Mouse (Mus musculus) brown adipose tissue, adult 24 weeks (tissue): ENCODE results near the gene Ddo. TPM values are rescaled to one million over a fixed set of nuclear protein-coding genes. Genes with fewer than 3 reads are reported as not detected.
A peak's percentile ranks its signal among the peaks of the same experiment; 100 is the strongest.

Experiments
- H3K27ac ChIP-seq: fragments of 200-500 bp; replicated peaks from 2 replicates; pipeline ENCODE4 v1.5.1; 2012; ENCODE audit warnings: low read depth, mild to moderate bottlenecking, low read length
- H3K4me1 ChIP-seq: fragments of 200-500 bp; 2 replicates; pipeline ENCODE4 v1.6.1; 2012; ENCODE audit warnings: low read length, mixed read lengths; ENCODE audit not compliant: control insufficient read depth, insufficient read depth, insufficient read length
- H3K4me3 ChIP-seq: fragments of 200-500 bp; 2 replicates; pipeline ENCODE4 v1.5.1; 2012; ENCODE audit warnings: low read depth, mild to moderate bottlenecking, low read length, moderate library complexity; ENCODE audit not compliant: insufficient read depth
- polyA plus RNA-seq: library from polyadenylated mRNA; stranded (reverse); fragments of >200 nt; gene quantifications from 2 replicates; pipeline ENCODE4 v1.2.4, GENCODE M21; 2012; ENCODE audit not compliant: missing spikeins, insufficient read depth, insufficient read length

The Ddo gene
- polyA plus RNA-seq, 1 experiment, result 60.0 TPM

DNA sequence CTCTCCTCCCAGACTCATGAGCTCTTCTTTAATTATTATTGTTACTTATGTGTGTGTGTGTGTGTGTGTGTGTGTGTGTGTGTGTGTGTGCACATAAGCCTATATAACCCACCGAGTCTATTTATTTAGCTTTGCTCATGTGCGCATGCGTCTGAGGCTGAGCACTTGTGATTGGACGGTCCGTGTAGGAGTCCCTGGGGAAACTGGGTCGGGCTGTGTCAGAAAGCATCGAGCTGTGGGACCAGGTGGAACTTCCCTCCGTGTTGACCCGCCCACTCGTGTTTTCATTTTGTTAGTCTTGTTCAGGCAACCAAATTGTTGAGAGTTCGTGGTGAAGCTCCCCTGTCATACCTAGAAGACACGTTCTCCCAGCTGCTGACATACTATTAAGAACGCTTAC, 88.6 kb downstream of the Ddo start:
- no peak overlapping the region for H3K27ac ChIP-seq

GRCm38 (mm10) chr10:40719062-40719461, 89.3 kb downstream of the Ddo start:
- no peak overlapping the region for H3K27ac ChIP-seq
- H3K4me3 ChIP-seq, result no peak overlapping the region
- no peaks in the 10 kb centered on the region for H3K4me1 ChIP-seq

More for the DNA sequence above, 88.6 kb downstream of the Ddo start:
- H3K4me1 ChIP-seq, result no peaks in the 10 kb centered on the region
- no peak overlapping the region for H3K4me3 ChIP-seq

- H3K4me3 ChIP-seq, result no peak overlapping the region
- H3K27ac ChIP-seq, result no peak overlapping the region
- H3K4me1 ChIP-seq, result peaks cover 2% of the 10 kb centered on the region; the same call in 1 of the 2 replicates
Measured at GRCm38 (mm10) chr10:40720883-40721282, 91.1 kb downstream of the Ddo start.

DNA sequence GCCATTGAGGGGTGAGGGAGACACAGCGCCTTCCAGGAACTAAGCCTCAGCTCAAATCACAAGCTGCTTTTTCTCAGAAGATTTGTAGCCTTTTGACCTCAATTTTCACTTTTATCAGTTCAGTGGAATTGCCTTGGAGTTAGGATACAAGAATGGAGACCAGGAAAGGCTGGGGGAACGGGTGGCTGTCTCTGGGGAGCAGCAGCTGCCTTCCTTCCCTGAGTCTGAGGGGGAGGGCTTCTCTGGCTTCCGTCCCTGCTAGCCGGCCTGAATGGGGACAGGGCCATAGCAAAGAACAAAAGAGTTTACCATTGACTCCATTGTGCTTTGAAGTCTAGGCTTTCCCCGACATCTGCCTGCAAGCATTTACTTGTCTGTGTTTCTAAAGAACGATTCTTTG, 94.5 kb downstream of the Ddo start:
- H3K4me3 ChIP-seq, result no peak overlapping the region
- H3K27ac ChIP-seq, result no peak overlapping the region
- peaks cover 2% of the 10 kb centered on the region; the same call in 1 of the 2 replicates for H3K4me1 ChIP-seq

DNA sequence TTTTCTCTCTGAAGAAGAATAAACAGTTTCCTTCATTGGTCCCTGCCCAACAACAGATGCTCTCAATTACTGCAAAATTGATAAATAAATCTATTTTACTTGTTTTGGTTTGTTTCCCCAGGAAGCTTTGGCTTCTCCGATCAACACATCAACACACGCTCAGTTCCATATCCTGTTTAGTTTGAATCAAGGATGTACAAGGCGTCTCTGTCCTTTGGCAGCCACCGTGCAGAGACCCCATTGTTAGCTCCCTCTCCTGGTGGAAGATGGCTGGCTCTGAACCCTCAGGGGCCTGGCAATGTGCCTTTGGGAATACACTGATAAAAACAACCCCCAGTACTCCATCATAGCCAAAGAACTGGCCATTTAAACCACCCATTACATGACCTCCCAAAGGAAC, 95.3 kb downstream of the Ddo start:
- Histone ChIP-seq H3K4me1 (peaks cover 2% of the 10 kb centered on the region; the same call in 1 of the 2 replicates), H3K27ac (no peak overlapping the region), H3K4me3 (no peak overlapping the region)

GRCm38 (mm10) chr10:40725471-40725870, 95.7 kb downstream of the Ddo start:
- H3K4me3 ChIP-seq, result no peak overlapping the region
- H3K4me1 ChIP-seq, result peaks cover 2% of the 10 kb centered on the region; the same call in 1 of the 2 replicates
- H3K27ac ChIP-seq, result peak overlapping the region; percentile 61

- no peak overlapping the region for H3K27ac ChIP-seq
Measured at GRCm38 (mm10) chr10:40726288-40726902, 96.6 kb downstream of the Ddo start.

GRCm38 (mm10) chr10:40726989-40727388, 97.2 kb downstream of the Ddo start:
- Histone ChIP-seq H3K4me1 (peaks cover 2% of the 10 kb centered on the region; the same call in 1 of the 2 replicates), H3K4me3 (no peak overlapping the region), H3K27ac (no peak overlapping the region)

More at GRCm38 (mm10) chr10:40726288-40726902, 96.6 kb downstream of the Ddo start:
- peaks cover 2% of the 10 kb centered on the region; the same call in 1 of the 2 replicates for H3K4me1 ChIP-seq
- no peak overlapping the region for H3K4me3 ChIP-seq

GRCm38 (mm10) chr10:40730200-40730599, 100.4 kb downstream of the Ddo start:
- no peak overlapping the region for H3K27ac ChIP-seq
- H3K4me3 ChIP-seq, result no peak overlapping the region

More at GRCm38 (mm10) chr10:40730200-40730599, 100.4 kb downstream of the Ddo start:
- peaks cover under 1% of the 10 kb centered on the region; the same call in 1 of the 2 replicates for H3K4me1 ChIP-seq

Other genes starting within 250 kb of the Ddo start
- not detected in 2 replicates for gene Slc22a16, start 59.7 kb upstream of the Ddo start, polyA plus RNA-seq
- gene Mettl24, start 53.3 kb downstream of the Ddo start, polyA plus RNA-seq, result 1.1 and 1.8 TPM in 2 replicates